Mouse (Mus musculus): Measurements from ENCODE around the gene Mxi1.

GRCm38 (mm10) chr19:53329992-53330381 lies 19.7 kb downstream of the Mxi1 start:
- TF ChIP-seq CTCF (IDR thresholded peaks at IDR 0.05; ENCODE audit: extremely low read depth, insufficient read depth, insufficient read length, insufficient replicate concordance): no peak
- TF ChIP-seq POLR2A (IDR thresholded peaks at IDR 0.05; ENCODE audit: low read depth, low read length): no peak

Data from spleen, adult 2 months (tissue).